Mouse (Mus musculus): Measurements from ENCODE around the gene Kpna3.
"Not testable (repeated sequence)": the region's sequence is repeated elsewhere in the genome, so short reads cannot be mapped to it uniquely, and the experiment has no call there.

Gene Kpna3

GRCm38 (mm10) chr14:61439661-61440559 lies at the start of gene Kpna3:
TSS of gene Kpna3 (minus strand) at chr14:61439874.
- DNase-seq (ENCODE audit: low spot score in 2 of 2), result peak; percentile 97 to 98

- DNase-seq (ENCODE audit: low spot score in 2 of 2), result no peak
Measured at GRCm38 (mm10) chr14:61460365-61460764, 20.7 kb upstream of the Kpna3 start.

GRCm38 (mm10) chr14:61457468-61457867 lies 17.8 kb upstream of the Kpna3 start:
- no peak for DNase-seq (ENCODE audit: low spot score in 2 of 2)

GRCm38 (mm10) chr14:61455571-61455970 lies 15.9 kb upstream of the Kpna3 start:
- no peak for DNase-seq (ENCODE audit: low spot score in 2 of 2)

- no peak for DNase-seq (ENCODE audit: low spot score in 2 of 2)
Measured at GRCm38 (mm10) chr14:61453032-61453431, 13.4 kb upstream of the Kpna3 start.

- no peak for DNase-seq (ENCODE audit: low spot score in 2 of 2)
Measured at GRCm38 (mm10) chr14:61452481-61452880, 12.8 kb upstream of the Kpna3 start.

- no peak for DNase-seq (ENCODE audit: low spot score in 2 of 2)
Measured at GRCm38 (mm10) chr14:61447775-61448174, 8.1 kb upstream of the Kpna3 start.

- peak in 1 of 2 experiments; percentile 60 for DNase-seq (ENCODE audit: low spot score in 2 of 2)
Measured at GRCm38 (mm10) chr14:61439141-61439660, 473 bp downstream of the Kpna3 start.

- DNase-seq (ENCODE audit: low spot score in 2 of 2), result no peak
Measured at GRCm38 (mm10) chr14:61438171-61438945, 1.3 kb downstream of the Kpna3 start.

GRCm38 (mm10) chr14:61436866-61437265 lies 2.8 kb downstream of the Kpna3 start:
- DNase-seq (ENCODE audit: low spot score in 2 of 2), result no peak

GRCm38 (mm10) chr14:61428126-61428787 lies 11.4 kb downstream of the Kpna3 start:
- DNase-seq (ENCODE audit: low spot score in 2 of 2), result no peak

GRCm38 (mm10) chr14:61427095-61427494 lies 12.6 kb downstream of the Kpna3 start:
- not testable (repeated sequence) for DNase-seq (ENCODE audit: low spot score in 2 of 2)

- no peak for DNase-seq (ENCODE audit: low spot score in 2 of 2)
Measured at GRCm38 (mm10) chr14:61425080-61425665, 14.5 kb downstream of the Kpna3 start.

- DNase-seq (ENCODE audit: low spot score in 2 of 2), result no peak
Measured at GRCm38 (mm10) chr14:61415719-61416118, 24.0 kb downstream of the Kpna3 start.

GRCm38 (mm10) chr14:61415311-61415710 lies 24.4 kb downstream of the Kpna3 start:
- DNase-seq (ENCODE audit: low spot score in 2 of 2), result no peak

GRCm38 (mm10) chr14:61414808-61415207 lies 24.9 kb downstream of the Kpna3 start:
- DNase-seq (ENCODE audit: low spot score in 2 of 2), result no peak

- no peak for DNase-seq (ENCODE audit: low spot score in 2 of 2)
Measured at GRCm38 (mm10) chr14:61414199-61414598, 25.5 kb downstream of the Kpna3 start.

GRCm38 (mm10) chr14:61413686-61414085 lies 26.0 kb downstream of the Kpna3 start:
- no peak for DNase-seq (ENCODE audit: low spot score in 2 of 2)

GRCm38 (mm10) chr14:61410020-61410419 lies 29.7 kb downstream of the Kpna3 start:
- no peak for DNase-seq (ENCODE audit: low spot score in 2 of 2)

GRCm38 (mm10) chr14:61407055-61407454 lies 32.6 kb downstream of the Kpna3 start:
- no peak for DNase-seq (ENCODE audit: low spot score in 2 of 2)

GRCm38 (mm10) chr14:61405761-61406160 lies 33.9 kb downstream of the Kpna3 start:
- DNase-seq (ENCODE audit: low spot score in 2 of 2), result no peak
